Mouse (Mus musculus) kidney, postnatal 0 days (tissue): ENCODE measurements around the gene Zzz3. TPM values are rescaled to one million over a fixed set of nuclear protein-coding genes. Genes with fewer than 3 reads are reported as not detected.
"Not testable (repeated sequence)": the region's sequence is repeated elsewhere in the genome, so short reads cannot be mapped to it uniquely, and the experiment has no call there.

Experiments
- ATAC-seq: fragments of 200-750 bp; cut with Nextera tagmentation; replicated peaks from 2 replicates; pipeline ENCODE4 v1.8.0; 2017; ENCODE audit warnings: low read depth, moderate number of reproducible peaks, moderate TSS enrichment, moderate library complexity; ENCODE audit not compliant: low FRiP score
- DNase-seq: peaks from one replicate; pipeline ENCODE4 v3.0.0-alpha.2; 2016; ENCODE audit warnings: low spot score
- H3K27ac ChIP-seq: fragments of 300-500 bp; sonication (generic); 2 replicates; pipeline ENCODE4 v1.5.1; 2014; ENCODE audit warnings: mild to moderate bottlenecking
- H3K27me3 ChIP-seq: fragments of 300-500 bp; sonication (generic); 2 replicates; pipeline ENCODE4 v1.6.1; 2014; ENCODE audit warnings: low read length, mixed read lengths; ENCODE audit not compliant: insufficient read depth
- H3K36me3 ChIP-seq: fragments of 300-500 bp; sonication (generic); 2 replicates; pipeline ENCODE4 v1.6.1; 2014; ENCODE audit warnings: low read length, mixed read lengths; ENCODE audit not compliant: insufficient read depth
- H3K4me1 ChIP-seq: fragments of 300-500 bp; sonication (generic); replicated peaks from 2 replicates; pipeline ENCODE4 v1.6.1; 2014; ENCODE audit warnings: antibody characterized with exemption, low read length, mixed read lengths; ENCODE audit not compliant: insufficient read depth
- H3K4me2 ChIP-seq: fragments of 300-500 bp; sonication (generic); 2 replicates; pipeline ENCODE4 v1.6.1; 2014; ENCODE audit warnings: mild to moderate bottlenecking, low read length, moderate library complexity, mixed read lengths
- H3K4me3 ChIP-seq: fragments of 300-500 bp; sonication (generic); replicated peaks from 2 replicates; pipeline ENCODE4 v1.5.1; 2014; ENCODE audit warnings: low read depth, low read length
- H3K9ac ChIP-seq: fragments of 300-500 bp; sonication (generic); 2 replicates; pipeline ENCODE4 v1.6.1; 2014; ENCODE audit warnings: low read depth, low read length
- H3K9me3 ChIP-seq: fragments of 300-500 bp; sonication (generic); replicated peaks from 2 replicates; pipeline ENCODE4 v1.6.1; 2016; ENCODE audit warnings: low read length, inconsistent platforms, mixed read lengths
- CTCF ChIP-seq: IDR thresholded peaks from 2 replicates; pipeline ENCODE4 v1.5.1; 2016; ENCODE audit warnings: antibody characterized with exemption, low read depth, mild to moderate bottlenecking, moderate library complexity
- WGBS: fragments of 180-500 bp; shearing (Covaris S2); extraction: QIAGEN DNeasy Blood & Tissue Kit; methylation state at CpG from one replicate; pipeline ENCODE4 v1.1.7; 2014; 5-methylcytosine and 5-hydroxymethylcytosine counted together
- polyA plus RNA-seq: library from polyadenylated mRNA; unstranded; fragments of >200 nt; fragmentation: Nextera tagmentation; extraction: Ambion mirVana; gene quantifications from 2 replicates; pipeline ENCODE4 v1.2.1, GENCODE M21; 2015

The Zzz3 gene
- polyA plus RNA-seq, 1 experiment from 2014 or later = 44.4 TPM

GRCm38 (mm10) chr3:152457308-152458035 lies 62.2 kb downstream of the Zzz3 start:
- no peak overlapping the region for H3K27ac ChIP-seq
- H3K4me1 ChIP-seq = no peaks in the 10 kb centered on the region
- H3K9me3 ChIP-seq = no peaks in the 10 kb centered on the region
- H3K9ac ChIP-seq = no peak overlapping the region
- H3K27me3 ChIP-seq = no peaks in the 10 kb centered on the region
- 91% methylated on average over 2 of the region's 2 CpGs for WGBS
- DNase-seq = no peak
- no peak overlapping the region for H3K4me3 ChIP-seq
- H3K36me3 ChIP-seq = peaks cover 38% of the 10 kb centered on the region
- TF ChIP-seq CTCF = no peak
- no peak overlapping the region for H3K4me2 ChIP-seq
- no peak for ATAC-seq

- not testable (repeated sequence) for DNase-seq, H3K4me1 ChIP-seq, H3K27me3 ChIP-seq, H3K27ac ChIP-seq, H3K9ac ChIP-seq, H3K4me3 ChIP-seq, ATAC-seq, H3K4me2 ChIP-seq, H3K9me3 ChIP-seq
- 82% methylated on average over 4 of the region's 4 CpGs for WGBS
- H3K36me3 ChIP-seq = peaks cover 38% of the 10 kb centered on the region
These were observed 63.6 kb downstream of the Zzz3 start for GRCm38 (mm10) chr3:152458875-152459274.

- ATAC-seq = peak; percentile 50; the same call in 1 of the 2 replicates
- H3K27ac ChIP-seq = no peak overlapping the region
- 31% methylated on average over 4 of the region's 4 CpGs for WGBS
- peaks cover 22% of the 10 kb centered on the region for H3K36me3 ChIP-seq
- H3K9ac ChIP-seq = no peak overlapping the region
- no peaks in the 10 kb centered on the region for H3K4me1 ChIP-seq
- H3K4me3 ChIP-seq = no peak overlapping the region
- DNase-seq = no peak
- no peaks in the 10 kb centered on the region for H3K27me3 ChIP-seq
- no peaks in the 10 kb centered on the region for H3K9me3 ChIP-seq
- H3K4me2 ChIP-seq = no peak overlapping the region
- TF ChIP-seq CTCF = no peak
These were observed 65.5 kb downstream of the Zzz3 start for GRCm38 (mm10) chr3:152460802-152461201.

GRCm38 (mm10) chr3:152462038-152462547 lies 66.8 kb downstream of the Zzz3 start:
- no peak overlapping the region for H3K4me2 ChIP-seq
- H3K9ac ChIP-seq = no peak overlapping the region
- no peak overlapping the region for H3K4me3 ChIP-seq
- no peak for DNase-seq
- no peak for ATAC-seq
- no peak for TF ChIP-seq CTCF
- H3K27me3 ChIP-seq = no peaks in the 10 kb centered on the region
- 89% methylated on average over 10 of the region's 10 CpGs for WGBS
- peaks cover 11% of the 10 kb centered on the region; the same call in 1 of the 2 replicates for H3K36me3 ChIP-seq
- H3K27ac ChIP-seq = no peak overlapping the region
- no peaks in the 10 kb centered on the region for H3K4me1 ChIP-seq
- no peaks in the 10 kb centered on the region for H3K9me3 ChIP-seq

GRCm38 (mm10) chr3:152462900-152463299 lies 67.6 kb downstream of the Zzz3 start:
- Histone ChIP-seq H3K36me3 (peaks cover 9% of the 10 kb centered on the region; the same call in 1 of the 2 replicates), H3K27ac (no peak overlapping the region), H3K4me3 (no peak overlapping the region), H3K9ac (no peak overlapping the region), H3K4me2 (no peak overlapping the region), H3K9me3 (no peaks in the 10 kb centered on the region), H3K4me1 (no peaks in the 10 kb centered on the region), H3K27me3 (no peaks in the 10 kb centered on the region)
- no peak for TF ChIP-seq CTCF
- 90% methylated on average over 10 of the region's 10 CpGs for WGBS
- no peak for ATAC-seq
- no peak for DNase-seq

- H3K4me3 ChIP-seq = no peak overlapping the region
- no peaks in the 10 kb centered on the region for H3K9me3 ChIP-seq
- no peak overlapping the region for H3K4me2 ChIP-seq
- no peak for ATAC-seq
- DNase-seq = no peak
- no peaks in the 10 kb centered on the region for H3K27me3 ChIP-seq
- 0 out of 2 replicates have a peak, but pooled peaks cover 6% of the 10 kb centered on the region for H3K36me3 ChIP-seq
- no peak for TF ChIP-seq CTCF
- H3K27ac ChIP-seq = no peak overlapping the region
- H3K9ac ChIP-seq = no peak overlapping the region
- no peaks in the 10 kb centered on the region for H3K4me1 ChIP-seq
- 97% methylated on average over 3 of the region's 3 CpGs for WGBS
These were observed 69.2 kb downstream of the Zzz3 start for GRCm38 (mm10) chr3:152464462-152464861.
